Mouse (Mus musculus) lung, embryonic 14.5 days (tissue): Measurements from ENCODE around the gene Foxl2. TPM values are rescaled to one million over a fixed set of nuclear protein-coding genes. Genes with fewer than 3 reads are reported as not detected.

ENCODE experiments used
- ATAC-seq: fragments of 200-750 bp; cut with Nextera tagmentation; 2 replicates; pipeline ENCODE4 v1.8.0; 2017; ENCODE audit warnings: mild to moderate bottlenecking, moderate TSS enrichment, moderate library complexity; ENCODE audit not compliant: insufficient read depth
- DNase-seq: peaks from one replicate; pipeline ENCODE4 v3.0.0-alpha.2; 2015
- H3K27ac ChIP-seq: fragments of 300-500 bp; sonication (generic); 2 replicates; pipeline ENCODE4 v1.5.1; 2014; ENCODE audit warnings: low read depth, mild to moderate bottlenecking, moderate library complexity
- H3K27me3 ChIP-seq: fragments of 300-500 bp; sonication (generic); 2 replicates; pipeline ENCODE4 v1.6.1; 2014; ENCODE audit warnings: low read length, control low read depth; ENCODE audit not compliant: insufficient read depth
- H3K36me3 ChIP-seq: fragments of 300-500 bp; sonication (generic); 2 replicates; pipeline ENCODE4 v1.6.1; 2014; ENCODE audit warnings: control low read depth; ENCODE audit not compliant: insufficient read depth
- H3K4me1 ChIP-seq: fragments of 300-500 bp; sonication (generic); 2 replicates; pipeline ENCODE4 v1.6.1; 2014; ENCODE audit warnings: antibody characterized with exemption, control low read depth; ENCODE audit not compliant: insufficient read depth
- H3K4me2 ChIP-seq: fragments of 300-500 bp; sonication (generic); 2 replicates; pipeline ENCODE4 v1.6.1; 2014; ENCODE audit warnings: mild to moderate bottlenecking
- H3K4me3 ChIP-seq: fragments of 300-500 bp; sonication (generic); 2 replicates; pipeline ENCODE4 v1.5.1; 2014; ENCODE audit warnings: low read depth, low read length
- H3K9ac ChIP-seq: fragments of 300-500 bp; sonication (generic); 2 replicates; pipeline ENCODE4 v1.6.1; 2014
- H3K9me3 ChIP-seq: fragments of 300-500 bp; sonication (generic); 2 replicates; pipeline ENCODE4 v1.6.1; 2016; ENCODE audit warnings: low read depth, low read length, control low read depth
- CTCF ChIP-seq: IDR thresholded peaks from 2 replicates; pipeline ENCODE4 v1.5.1; 2016; ENCODE audit warnings: antibody characterized with exemption, low read depth
- WGBS: fragments of 180-500 bp; shearing (Covaris S2); extraction: QIAGEN DNeasy Blood & Tissue Kit; methylation state at CpG from one replicate; pipeline ENCODE4 v1.1.7; 2014; 5-methylcytosine and 5-hydroxymethylcytosine counted together
- polyA plus RNA-seq: library from polyadenylated mRNA; unstranded; fragments of >200 nt; fragmentation: Nextera tagmentation; extraction: Ambion mirVana; gene quantifications from 2 replicates; pipeline ENCODE4 v1.2.1, GENCODE M21; 2014

The Foxl2 gene
- 0.07 TPM in 1 of 2 replicates, not detected in the other for polyA plus RNA-seq

- DNase-seq: peak; percentile 57
These were observed at the start of gene Foxl2 for GRCm38 (mm10) chr9:98955103-98955715. Gene Foxl2, plus strand, starts transcription at chr9:98955288.

GRCm38 (mm10) chr9:98920629-98921523 lies 34.2 kb upstream of the Foxl2 start:
- H3K27me3 ChIP-seq: no peaks in the 10 kb centered on the region
- WGBS: 86% methylated on average over 5 of the region's 5 CpGs
- H3K4me3 ChIP-seq: no peak overlapping the region
- ATAC-seq: no peak
- no peaks in the 10 kb centered on the region for H3K36me3 ChIP-seq
- no peak overlapping the region for H3K4me2 ChIP-seq
- no peak overlapping the region for H3K27ac ChIP-seq
- H3K4me1 ChIP-seq: no peaks in the 10 kb centered on the region
- H3K9ac ChIP-seq: no peak overlapping the region
- DNase-seq: no peak
- no peaks in the 10 kb centered on the region for H3K9me3 ChIP-seq
- no peak for TF ChIP-seq CTCF

More at GRCm38 (mm10) chr9:98955103-98955715, at the start of gene Foxl2:
- Histone ChIP-seq H3K27ac (no peak within 1 kb of the TSS), H3K9ac (no peak within 1 kb of the TSS; the same call in 1 of the 2 replicates), H3K27me3 (peaks cover 98% of the 10 kb centered on the region), H3K9me3 (no peaks in the 10 kb centered on the region), H3K36me3 (no peaks in the 10 kb centered on the region), H3K4me2 (peak within 1 kb of the TSS; percentile 78), H3K4me3 (peak within 1 kb of the TSS; percentile 43), H3K4me1 (peaks cover 6% of the 10 kb centered on the region; the same call in 1 of the 2 replicates)
- TF ChIP-seq CTCF: no peak
- under 1% methylated on average over 58 of the region's 58 CpGs for WGBS
- peak; percentile 60; the same call in 1 of the 2 replicates for ATAC-seq

DNA sequence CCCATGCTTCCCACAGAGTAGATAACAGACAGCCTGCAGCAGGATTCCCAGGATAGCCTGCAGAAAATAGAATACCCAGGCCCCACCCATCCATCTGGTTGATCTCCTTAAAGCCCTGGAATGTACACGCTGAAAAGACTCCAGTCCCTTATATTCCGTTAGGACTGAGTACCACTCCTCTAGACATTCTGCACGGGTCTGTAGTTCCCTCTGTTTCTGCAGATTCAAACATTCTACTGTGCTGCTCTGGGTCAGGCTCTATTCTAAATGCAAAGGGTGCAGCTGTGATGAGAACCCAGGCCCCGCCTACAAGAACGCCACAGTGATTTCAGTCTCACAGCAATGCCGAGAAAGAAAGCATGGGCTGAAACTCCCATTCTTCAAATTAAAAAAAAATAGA lies 32.0 kb upstream of the Foxl2 start:
- Histone ChIP-seq H3K27me3 (no peaks in the 10 kb centered on the region), H3K36me3 (no peaks in the 10 kb centered on the region), H3K9ac (no peak overlapping the region), H3K9me3 (no peaks in the 10 kb centered on the region), H3K4me3 (no peak overlapping the region), H3K27ac (no peak overlapping the region), H3K4me1 (no peaks in the 10 kb centered on the region), H3K4me2 (no peak overlapping the region)
- no peak for ATAC-seq
- DNase-seq: no peak
- TF ChIP-seq CTCF: no peak
- WGBS: 28% methylated on average over 6 of the region's 6 CpGs

GRCm38 (mm10) chr9:98924183-98924582 lies 30.9 kb upstream of the Foxl2 start:
- ATAC-seq: no peak
- 56% methylated on average over 6 of the region's 6 CpGs for WGBS
- H3K36me3 ChIP-seq: no peaks in the 10 kb centered on the region

DNA sequence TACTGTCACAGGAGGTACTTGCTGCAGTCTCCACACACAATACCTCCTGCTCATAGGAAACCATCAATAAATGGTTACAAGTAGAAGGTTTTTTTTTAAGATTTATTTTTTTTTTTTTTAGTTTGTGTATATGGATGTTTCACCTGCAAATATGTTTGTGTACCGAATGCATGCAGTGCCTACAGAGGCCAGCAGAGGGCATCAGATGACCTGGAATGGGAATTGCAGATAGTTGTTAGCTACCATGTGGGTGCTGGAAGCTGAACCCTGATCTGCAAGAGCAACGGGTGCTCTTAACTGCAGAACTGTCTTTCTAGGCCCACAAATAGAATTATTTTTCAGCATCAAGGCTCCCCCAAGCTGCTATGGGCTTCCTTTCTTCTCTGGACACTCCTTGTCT lies 25.6 kb upstream of the Foxl2 start:
- H3K36me3 ChIP-seq: no peaks in the 10 kb centered on the region
- no peak for ATAC-seq
- TF ChIP-seq CTCF: peak; percentile 52
- no peaks in the 10 kb centered on the region; the same call in 1 of the 2 replicates for H3K9me3 ChIP-seq
- no peak overlapping the region for H3K4me3 ChIP-seq
- no peaks in the 10 kb centered on the region for H3K4me1 ChIP-seq
- H3K27ac ChIP-seq: no peak overlapping the region
- no peak for DNase-seq
- H3K4me2 ChIP-seq: no peak overlapping the region
- no peak overlapping the region for H3K9ac ChIP-seq
- no peaks in the 10 kb centered on the region for H3K27me3 ChIP-seq
- 93% methylated on average over 2 of the region's 2 CpGs for WGBS

More at GRCm38 (mm10) chr9:98924183-98924582, 30.9 kb upstream of the Foxl2 start:
- Histone ChIP-seq H3K9me3 (no peaks in the 10 kb centered on the region), H3K4me3 (no peak overlapping the region), H3K27me3 (no peaks in the 10 kb centered on the region), H3K27ac (no peak overlapping the region), H3K9ac (no peak overlapping the region), H3K4me1 (no peaks in the 10 kb centered on the region), H3K4me2 (no peak overlapping the region)
- no peak for TF ChIP-seq CTCF
- DNase-seq: no peak

DNA sequence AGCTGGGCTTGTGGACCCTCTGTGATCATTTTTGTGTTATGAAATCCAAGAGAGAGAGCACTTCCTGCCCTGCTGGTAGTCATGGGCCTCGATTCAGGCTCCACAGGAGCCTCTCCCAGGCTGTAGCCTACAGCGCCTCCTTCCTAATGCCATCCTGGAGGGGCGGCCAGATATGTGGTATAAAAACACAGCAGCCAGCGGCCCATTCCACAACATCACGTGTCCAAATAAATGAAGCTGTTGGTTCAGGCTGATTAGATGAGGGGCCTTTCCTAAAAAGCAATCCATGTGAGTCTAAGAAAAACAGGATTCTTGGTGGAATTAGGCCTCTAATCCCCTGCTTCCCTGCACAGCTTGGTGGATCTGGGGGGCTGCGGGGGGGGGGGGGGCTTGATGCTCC lies 22.2 kb upstream of the Foxl2 start:
- 34% methylated on average over 6 of the region's 6 CpGs for WGBS
- TF ChIP-seq CTCF: no peak
- DNase-seq: no peak
- no peak overlapping the region for H3K4me2 ChIP-seq
- H3K4me3 ChIP-seq: no peak overlapping the region
- no peak overlapping the region for H3K27ac ChIP-seq
- H3K4me1 ChIP-seq: no peaks in the 10 kb centered on the region
- no peak overlapping the region for H3K9ac ChIP-seq
- no peaks in the 10 kb centered on the region; the same call in 1 of the 2 replicates for H3K9me3 ChIP-seq
- no peaks in the 10 kb centered on the region for H3K36me3 ChIP-seq
- ATAC-seq: no peak
- no peaks in the 10 kb centered on the region; the same call in 1 of the 2 replicates for H3K27me3 ChIP-seq

DNA sequence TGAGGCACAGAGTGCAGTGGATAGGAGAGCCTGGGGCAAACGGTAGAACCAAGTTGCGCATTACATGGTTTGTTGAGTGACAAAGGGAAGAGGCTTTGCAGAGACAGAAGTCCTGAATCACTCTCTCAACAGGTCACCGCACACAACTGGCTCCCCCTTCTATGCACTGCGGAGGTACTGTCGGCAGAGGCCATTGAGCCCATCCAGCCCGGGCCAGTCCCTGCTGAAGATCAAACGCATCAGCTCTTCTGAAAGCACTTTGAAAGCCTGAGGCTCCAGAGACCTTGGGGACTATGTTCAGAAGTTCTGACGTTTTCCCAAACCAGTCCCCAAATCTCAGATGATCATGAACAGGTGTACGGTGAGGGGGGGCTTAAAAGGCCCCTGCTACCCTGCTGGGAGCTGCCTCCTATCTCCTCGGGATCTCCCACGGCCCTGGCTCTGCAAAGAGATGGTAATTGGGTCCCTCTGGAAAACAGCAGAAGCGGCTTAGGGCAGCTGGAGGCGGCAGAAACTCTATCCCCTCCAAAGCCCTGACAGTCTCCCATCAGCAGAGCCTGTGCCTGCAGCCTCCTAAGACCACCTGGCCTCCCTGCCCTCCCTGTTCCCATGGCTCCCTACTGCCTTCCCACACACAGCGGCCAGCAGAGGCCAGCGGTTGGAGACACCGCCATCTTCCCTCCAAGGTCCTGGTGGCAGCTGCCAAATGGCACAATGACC lies 19.7 kb upstream of the Foxl2 start:
- Histone ChIP-seq H3K4me3 (no peak overlapping the region), H3K9ac (no peak overlapping the region), H3K36me3 (no peaks in the 10 kb centered on the region), H3K9me3 (no peaks in the 10 kb centered on the region), H3K4me1 (no peaks in the 10 kb centered on the region), H3K27me3 (no peaks in the 10 kb centered on the region; the same call in 1 of the 2 replicates), H3K4me2 (no peak overlapping the region), H3K27ac (no peak overlapping the region)
- DNase-seq (no peak), ATAC-seq (no peak)
- no peak for TF ChIP-seq CTCF
- WGBS: 23% methylated on average over 16 of the region's 16 CpGs
